Mouse (Mus musculus) CD4-positive naive resting alpha-beta T cell, adult 57 days (primary cell): ENCODE results near the gene Zfp422. TPM values are rescaled to one million over a fixed set of nuclear protein-coding genes. Genes with fewer than 3 reads are reported as not detected.

Experiments
- total RNA-seq: library from RNA; stranded (reverse); gene quantifications from one replicate; pipeline ENCODE4 v1.2.4, GENCODE M21; 2023

The Zfp422 gene
- total RNA-seq, result 17.9 TPM

GRCm38 (mm10) chr6:116628539-116629171, at the start of gene Zfp422:
Gene Zfp422 (minus strand): TSS chr6:116628999.

GRCm38 (mm10) chr6:116673471-116674282, 44.9 kb upstream of the Zfp422 start, which contains the start of gene Rassf4:
Gene Rassf4 (minus strand): TSS chr6:116673952.

GRCm38 (mm10) chr6:116650406-116650805, 21.6 kb upstream of the Zfp422 start, which contains the start of gene Depp1:
Gene Depp1 (plus strand): TSS chr6:116650609.

GRCm38 (mm10) chr6:116584095-116584494, 44.7 kb downstream of the Zfp422 start, which contains the start of gene Olfr215:
Gene Olfr215 (minus strand): TSS chr6:116584195.

Other genes starting within 250 kb of the Zfp422 start
- gene Alox5, start 167.8 kb downstream of the Zfp422 start, total RNA-seq, result 0.50 TPM
- gene Olfr211, start 139.9 kb downstream of the Zfp422 start, total RNA-seq, result not detected
- not detected for gene Olfr212, start 122.5 kb downstream of the Zfp422 start, total RNA-seq
- not detected for gene Olfr213, start 90.5 kb downstream of the Zfp422 start, total RNA-seq
- 3.4 TPM for gene Gm5580, start 77.9 kb downstream of the Zfp422 start, total RNA-seq
- gene Olfr214, start 74.8 kb downstream of the Zfp422 start, total RNA-seq, result not detected
- gene Olfr215, start 44.8 kb downstream of the Zfp422 start, total RNA-seq, result not detected
- gene Depp1, start 21.6 kb upstream of the Zfp422 start, total RNA-seq, result not detected
- 3.3 TPM for gene Rassf4, start 45.0 kb upstream of the Zfp422 start, total RNA-seq
- 0.18 TPM for gene Tmem72, start 87.9 kb upstream of the Zfp422 start, total RNA-seq